Mouse (Mus musculus) ES-E14 (cell line): Measurements from ENCODE around the gene Bad.

Experiments used
- CHD2 ChIP-seq: IDR thresholded peaks from 2 replicates; pipeline ENCODE4 v1.6.1; 2014; ENCODE audit warnings: mild to moderate bottlenecking, low read depth, low read length, inconsistent platforms
- HCFC1 ChIP-seq: IDR thresholded peaks from 2 replicates; pipeline ENCODE4 v1.6.1; 2012; ENCODE audit warnings: low read length, inconsistent platforms, borderline replicate concordance; ENCODE audit not compliant: insufficient read depth
- MAFK ChIP-seq: IDR thresholded peaks from 2 replicates; pipeline ENCODE4 v1.6.1; 2014; ENCODE audit warnings: mild to moderate bottlenecking, low read depth, low read length, inconsistent platforms; ENCODE audit not compliant: insufficient read depth
- ZC3H11A ChIP-seq: IDR thresholded peaks from 2 replicates; pipeline ENCODE4 v1.6.1; 2012; ENCODE audit warnings: low read depth, mild to moderate bottlenecking, inconsistent platforms, low read length, borderline replicate concordance
- ZNF384 ChIP-seq: IDR thresholded peaks from 2 replicates; pipeline ENCODE4 v1.6.1; 2012; ENCODE audit warnings: low read depth, low read length, inconsistent platforms

DNA sequence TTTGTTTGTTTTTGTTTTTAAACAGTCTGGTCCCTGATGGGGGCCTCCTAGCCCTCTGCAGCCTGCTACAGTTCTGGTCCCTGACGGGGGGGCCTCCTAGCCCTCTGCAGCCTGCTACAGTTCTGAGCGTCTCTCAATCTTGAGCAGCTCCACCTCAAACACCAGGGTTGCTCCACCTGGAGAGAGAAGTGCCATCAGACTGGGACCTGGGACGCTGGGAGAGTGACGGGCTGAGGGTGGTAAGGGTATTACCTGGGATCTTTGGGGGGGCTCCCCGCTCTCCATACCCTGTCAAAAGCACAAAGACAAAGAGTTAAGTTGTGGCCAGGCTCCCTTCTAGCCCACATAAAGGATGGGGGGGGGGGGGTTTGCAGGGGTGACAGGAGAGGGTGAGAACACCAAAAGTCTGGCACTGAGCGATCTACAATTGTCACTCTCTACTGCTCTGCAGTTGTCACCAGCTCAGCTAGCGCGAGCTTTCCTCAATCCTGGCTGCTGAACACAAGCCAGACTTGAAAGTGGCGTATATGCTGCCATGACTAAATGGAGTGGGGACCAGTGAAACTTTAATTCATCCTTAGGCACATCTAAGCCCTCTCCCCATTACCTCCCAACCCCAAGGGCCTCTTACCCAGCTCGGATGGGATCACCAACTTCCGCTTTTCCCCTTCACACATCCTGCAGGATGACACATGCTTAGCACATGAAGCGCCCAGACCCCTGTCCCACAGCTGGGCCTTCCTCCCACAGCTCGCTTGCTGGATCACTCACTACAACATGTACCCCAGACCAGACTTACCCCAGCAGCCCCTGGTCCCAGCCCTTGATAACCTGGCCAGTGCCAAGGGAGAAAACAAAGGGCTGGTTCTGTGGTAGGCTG is 36.3 kb downstream of the Bad start:
- TF ChIP-seq ZC3H11A (no peak), ZNF384 (no peak), MAFK (no peak), HCFC1 (no peak), CHD2 (no peak)
